In genomic region chr1:77441987-77442386, GRCm38 (mm10) we compare ENCODE assay signal across 15 mouse cellular contexts.
DNase-seq lines count a peak whose midpoint lies in the region; ATAC-seq and TF ChIP-seq lines count a peak whose summit lies in the region.
"Had no signal": no experiment of that assay in that cellular context is flagged by ENCODE, and none has a peak within 500 bp of the region (broad histone marks: within the 10 kb centered on the region; RNA-seq: fewer than 3 reads in every experiment).

No protein-coding gene starts in this region.

- no peaks in the 10 kb centered on the region for H3K9me3 ChIP-seq in forebrain, embryonic 13.5 days (replicated peaks)
- no peaks in the 10 kb centered on the region for H3K9me3 ChIP-seq in forebrain, embryonic 14.5 days (replicated peaks; ENCODE audit: control insufficient read depth, low read length)
- no peaks in the 10 kb centered on the region for H3K9me3 ChIP-seq in intestine, embryonic 16.5 days (ENCODE audit: control insufficient read depth, low read length)
- no peaks in the 10 kb centered on the region for H3K9me3 ChIP-seq in intestine, postnatal 0 days (ENCODE audit: control insufficient read depth)
- H3K9me3 ChIP-seq in limb, embryonic 10.5 days (replicated peaks) = no peaks in the 10 kb centered on the region
- H3K9me3 ChIP-seq: heart, embryonic 15.5 days; limb, embryonic 15.5 days had no signal

- intact Hi-C loops in left cerebral cortex, postnatal 25 days (cut with DNase I) = no loop called here

- H3K27ac ChIP-seq in forebrain, embryonic 13.5 days = peak overlapping the region; percentile 35; the same call in 1 of the 2 replicates
- no peak overlapping the region for H3K27ac ChIP-seq in forebrain, embryonic 14.5 days (ENCODE audit: low read depth, low read length)
- no peak overlapping the region for H3K27ac ChIP-seq in intestine, embryonic 16.5 days (ENCODE audit: low read length)
- H3K27ac ChIP-seq in intestine, postnatal 0 days (ENCODE audit: low read depth, low read length) = no peak overlapping the region
- no peak overlapping the region for H3K27ac ChIP-seq in limb, embryonic 10.5 days
- H3K27ac ChIP-seq: heart, embryonic 15.5 days; limb, embryonic 15.5 days had no signal

- ATAC-seq in forebrain, embryonic 13.5 days = no peak
- ATAC-seq in forebrain, embryonic 14.5 days = no peak
- ATAC-seq in intestine, embryonic 16.5 days = peak; percentile 46; the same call in 1 of the 2 replicates
- no peak for ATAC-seq in intestine, postnatal 0 days
- peak; percentile 82 for ATAC-seq in granulocyte monocyte progenitor cell, adult 5-6 weeks (replicated peaks; ENCODE audit: poor library complexity, severe bottlenecking)
- ATAC-seq in megakaryocyte progenitor cell, adult 5-6 weeks (replicated peaks; ENCODE audit: poor library complexity) = peak; percentile 89
- ATAC-seq: inflammation-experienced regulatory T-cells, adult 6 months had no signal

- no peak overlapping the region; the same call in 1 of the 2 replicates for H3K9ac ChIP-seq in forebrain, embryonic 13.5 days
- H3K9ac ChIP-seq in forebrain, embryonic 14.5 days (ENCODE audit: low read length) = no peak overlapping the region; the same call in 1 of the 2 replicates
- H3K9ac ChIP-seq in intestine, embryonic 16.5 days (ENCODE audit: low read depth, low read length) = no peak overlapping the region
- H3K9ac ChIP-seq in intestine, postnatal 0 days (ENCODE audit: low read depth, low read length) = no peak overlapping the region
- H3K9ac ChIP-seq: heart, embryonic 15.5 days; limb, embryonic 15.5 days had no signal

- H3K36me3 ChIP-seq in forebrain, embryonic 13.5 days (ENCODE audit: poor library complexity, severe bottlenecking) = peaks cover 17% of the 10 kb centered on the region
- H3K36me3 ChIP-seq in forebrain, embryonic 14.5 days (ENCODE audit: control insufficient read depth, insufficient read depth, low read length) = peaks cover 23% of the 10 kb centered on the region
- no peaks in the 10 kb centered on the region for H3K36me3 ChIP-seq in intestine, embryonic 16.5 days (ENCODE audit: control insufficient read depth, insufficient read depth, low read length)
- H3K36me3 ChIP-seq in intestine, postnatal 0 days (ENCODE audit: control insufficient read depth, insufficient read depth) = no peaks in the 10 kb centered on the region
- H3K36me3 ChIP-seq in limb, embryonic 10.5 days = peaks cover 60% of the 10 kb centered on the region
- H3K36me3 ChIP-seq: heart, embryonic 15.5 days had no signal

- no peaks in the 10 kb centered on the region for H3K27me3 ChIP-seq in forebrain, embryonic 13.5 days
- H3K27me3 ChIP-seq in forebrain, embryonic 14.5 days (replicated peaks; ENCODE audit: control insufficient read depth, insufficient read depth, low read length) = no peaks in the 10 kb centered on the region
- no peaks in the 10 kb centered on the region for H3K27me3 ChIP-seq in intestine, embryonic 16.5 days (replicated peaks; ENCODE audit: control insufficient read depth, insufficient read depth, low read length)
- H3K27me3 ChIP-seq in intestine, postnatal 0 days (replicated peaks; ENCODE audit: control insufficient read depth, insufficient read depth, low read length) = no peaks in the 10 kb centered on the region
- H3K27me3 ChIP-seq in limb, embryonic 10.5 days (ENCODE audit: low read depth, poor library complexity, severe bottlenecking) = no peaks in the 10 kb centered on the region
- H3K27me3 ChIP-seq: heart, embryonic 15.5 days; limb, embryonic 15.5 days had no signal

- no peak for DNase-seq in forebrain, embryonic 14.5 days (ENCODE audit: low spot score)
- no peak for DNase-seq in left cerebral cortex, postnatal 25 days (ENCODE audit: low spot score in 2 of 2)
- no peak for DNase-seq in limb, embryonic 10.5 days (ENCODE audit: low spot score)
- DNase-seq: adrenal gland, postnatal 36 days; cerebellum, adult 11 months; kidney, postnatal 36 days had no signal

- peaks cover 78% of the 10 kb centered on the region for H3K4me1 ChIP-seq in forebrain, embryonic 13.5 days
- H3K4me1 ChIP-seq in forebrain, embryonic 14.5 days (ENCODE audit: control insufficient read depth, insufficient read depth, low read length) = peaks cover 59% of the 10 kb centered on the region
- H3K4me1 ChIP-seq in intestine, embryonic 16.5 days (ENCODE audit: control insufficient read depth, insufficient read depth, low read length) = peaks cover 6% of the 10 kb centered on the region; the same call in 1 of the 2 replicates
- no peaks in the 10 kb centered on the region for H3K4me1 ChIP-seq in intestine, postnatal 0 days (replicated peaks; ENCODE audit: control insufficient read depth, insufficient read depth, low read length)
- peaks cover 28% of the 10 kb centered on the region for H3K4me1 ChIP-seq in limb, embryonic 10.5 days

- H3K4me2 ChIP-seq in forebrain, embryonic 13.5 days = peak overlapping the region; percentile 10; the same call in 1 of the 2 replicates
- H3K4me2 ChIP-seq in forebrain, embryonic 14.5 days (ENCODE audit: low read length) = no peak overlapping the region
- H3K4me2 ChIP-seq in intestine, embryonic 16.5 days (ENCODE audit: low read depth, low read length) = no peak overlapping the region
- no peak overlapping the region for H3K4me2 ChIP-seq in intestine, postnatal 0 days (replicated peaks; ENCODE audit: low read depth)
- H3K4me2 ChIP-seq: heart, embryonic 15.5 days; limb, embryonic 15.5 days had no signal

- no peak for TF ChIP-seq CTCF in intestine, postnatal 0 days (IDR thresholded peaks at IDR 0.05; ENCODE audit: low read depth)

- no peak overlapping the region for H3K4me3 ChIP-seq in forebrain, embryonic 13.5 days
- no peak overlapping the region for H3K4me3 ChIP-seq in forebrain, embryonic 14.5 days (ENCODE audit: low read depth, low read length)
- no peak overlapping the region for H3K4me3 ChIP-seq in intestine, embryonic 16.5 days (ENCODE audit: low read length)
- H3K4me3 ChIP-seq in intestine, postnatal 0 days (ENCODE audit: low read depth, low read length) = no peak overlapping the region
- H3K4me3 ChIP-seq in limb, embryonic 10.5 days = no peak overlapping the region
- H3K4me3 ChIP-seq: heart, embryonic 15.5 days; limb, embryonic 15.5 days; myocyte had no signal

- 3% methylated on average over 4 of the region's 4 CpGs for WGBS in forebrain, embryonic 13.5 days
- 3% methylated on average over 4 of the region's 4 CpGs for WGBS in forebrain, embryonic 14.5 days
- 9% methylated on average over 4 of the region's 4 CpGs for WGBS in intestine, embryonic 16.5 days
- WGBS in intestine, postnatal 0 days = 11% methylated on average over 4 of the region's 4 CpGs
- 30% methylated on average over 4 of the region's 4 CpGs for WGBS in limb, embryonic 10.5 days

Comparison
In these comparisons a context has a peak if more than half of its experiments do, and no peak if none do; other contexts are left out.
1. ATAC-seq: peak in intestine, embryonic 16.5 days (single experiment), granulocyte monocyte progenitor cell, adult 5-6 weeks (single experiment) and megakaryocyte progenitor cell, adult 5-6 weeks (single experiment); none in forebrain, embryonic 13.5 days (single experiment), forebrain, embryonic 14.5 days (single experiment) and intestine, postnatal 0 days (single experiment).